Mouse (Mus musculus) C2C12 (cell line): ENCODE results near the gene Ly75. TPM values are rescaled to one million over a fixed set of nuclear protein-coding genes. Genes with fewer than 3 reads are reported as not detected.

Experiments used
- H3K27me3 ChIP-seq: one replicate; pipeline ENCODE4 v1.6.1; 2011; ENCODE audit not compliant: control insufficient read depth, insufficient read depth, insufficient read length
- H3K36me3 ChIP-seq: one replicate; pipeline ENCODE4 v1.6.1; 2011; ENCODE audit not compliant: control insufficient read depth, insufficient read depth
- H3K4me3 ChIP-seq: one replicate; pipeline ENCODE4 v1.5.1; 2011; ENCODE audit warnings: mild to moderate bottlenecking, control low read depth; ENCODE audit not compliant: poor library complexity, insufficient read depth, severe bottlenecking
- H3K79me2 ChIP-seq: one replicate; pipeline ENCODE4 v1.6.1; 2011; ENCODE audit not compliant: control insufficient read depth, insufficient read depth
- H3K79me3 ChIP-seq: one replicate; pipeline ENCODE4 v1.6.1; 2011; ENCODE audit warnings: low read depth, control low read depth
- H3ac ChIP-seq: one replicate; pipeline ENCODE3; 2011; ENCODE audit warnings: low read depth; ENCODE audit not compliant: control insufficient read depth, insufficient read length
- CEBPB ChIP-seq: IDR thresholded peaks from one replicate; pipeline ENCODE4 v1.6.1; 2011; ENCODE audit warnings: low read depth, mild to moderate bottlenecking, control low read depth, moderate library complexity
- CTCF ChIP-seq: IDR thresholded peaks from one replicate; pipeline ENCODE4 v1.5.1; 2011; ENCODE audit not compliant: control insufficient read depth, insufficient read depth, insufficient read length
- FOSL1 ChIP-seq: IDR thresholded peaks from one replicate; pipeline ENCODE4 v1.8.0; 2011; ENCODE audit warnings: mild to moderate bottlenecking, low read length; ENCODE audit not compliant: poor library complexity, insufficient read depth, severe bottlenecking
- MAX ChIP-seq: IDR thresholded peaks from one replicate; pipeline ENCODE4 v1.6.1; 2011; ENCODE audit warnings: mild to moderate bottlenecking, control low read depth
- MYOD1 ChIP-seq: IDR thresholded peaks from one replicate; pipeline ENCODE4 v1.6.1; 2011; ENCODE audit warnings: low read depth; ENCODE audit not compliant: control insufficient read depth, insufficient read length
- MYOG ChIP-seq: IDR thresholded peaks from one replicate; pipeline ENCODE4 v1.6.1; 2011; ENCODE audit not compliant: control insufficient read depth, insufficient read length; ENCODE audit errors: extremely low read depth
- USF1 ChIP-seq: IDR thresholded peaks from one replicate; pipeline ENCODE4 v1.6.1; 2011; ENCODE audit warnings: low read depth, mild to moderate bottlenecking, control low read depth, moderate library complexity
- polyA plus RNA-seq: library from polyadenylated mRNA; unstranded; fragments of >200 nt; fragmentation: generic; extraction: Trizol; gene quantifications from one replicate; pipeline ENCODE4 v1.2.1, GENCODE M21; 2012; ENCODE audit warnings: missing spikeins

Gene Ly75
- polyA plus RNA-seq, 1 experiment: 8.7 TPM

- Histone ChIP-seq H3ac (no peak overlapping the region), H3K79me3 (no peaks in the 10 kb centered on the region), H3K79me2 (no peaks in the 10 kb centered on the region), H3K27me3 (no peaks in the 10 kb centered on the region), H3K36me3 (no peaks in the 10 kb centered on the region), H3K4me3 (no peak overlapping the region)
- TF ChIP-seq FOSL1 (no peak), MYOG (no peak), USF1 (no peak), MAX (no peak), MYOD1 (no peak)
Observed at GRCm38 (mm10) chr2:60283751-60284466, 99.2 kb downstream of the Ly75 start.

- H3K4me3 ChIP-seq: no peak overlapping the region
- no peak overlapping the region for H3ac ChIP-seq
- no peaks in the 10 kb centered on the region for H3K79me3 ChIP-seq
- no peaks in the 10 kb centered on the region for H3K36me3 ChIP-seq
- H3K79me2 ChIP-seq: no peaks in the 10 kb centered on the region
- TF ChIP-seq CTCF (no peak), USF1 (no peak), FOSL1 (no peak), CEBPB (no peak), MYOG (no peak), MYOD1 (no peak), MAX (no peak)
- no peaks in the 10 kb centered on the region for H3K27me3 ChIP-seq
Observed at GRCm38 (mm10) chr2:60283208-60283750, 99.8 kb downstream of the Ly75 start.

- H3K4me3 ChIP-seq: no peak overlapping the region
Observed at GRCm38 (mm10) chr2:60282625-60283024, 100.5 kb downstream of the Ly75 start.

DNA sequence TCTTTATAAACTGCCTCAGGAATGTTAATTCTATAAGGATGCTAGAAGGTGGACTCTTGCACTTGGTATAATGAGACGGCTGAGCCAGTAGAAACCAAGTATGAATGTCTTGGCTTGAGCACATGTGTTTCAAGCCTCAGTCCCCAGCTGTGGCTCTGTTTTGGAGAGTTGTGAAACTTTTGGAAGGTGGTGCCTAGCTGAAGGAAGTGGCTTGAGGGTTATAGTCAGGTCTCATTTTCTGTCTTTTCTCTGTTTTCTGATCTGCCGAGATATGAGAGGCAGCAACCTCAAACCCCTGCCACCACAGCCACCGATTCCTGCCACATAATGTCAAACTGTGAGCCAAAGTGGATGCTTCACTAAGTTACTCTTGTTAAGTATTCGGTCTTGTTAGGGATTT, 104.5 kb downstream of the Ly75 start:
- TF ChIP-seq USF1: no peak
- no peak for TF ChIP-seq CTCF
- TF ChIP-seq CEBPB: no peak
- no peak for TF ChIP-seq MAX
- no peak for TF ChIP-seq MYOD1
- no peak for TF ChIP-seq FOSL1
- Histone ChIP-seq H3K4me3 (no peak overlapping the region), H3K36me3 (no peaks in the 10 kb centered on the region), H3ac (no peak overlapping the region), H3K79me3 (no peaks in the 10 kb centered on the region), H3K27me3 (no peaks in the 10 kb centered on the region), H3K79me2 (no peaks in the 10 kb centered on the region)

More at GRCm38 (mm10) chr2:60282625-60283024, 100.5 kb downstream of the Ly75 start:
- H3K79me3 ChIP-seq: no peaks in the 10 kb centered on the region
- H3ac ChIP-seq: no peak overlapping the region
- TF ChIP-seq FOSL1 (no peak), MYOD1 (no peak), MYOG (no peak), CEBPB (no peak), CTCF (no peak)
- no peaks in the 10 kb centered on the region for H3K27me3 ChIP-seq
- H3K79me2 ChIP-seq: no peaks in the 10 kb centered on the region
- no peaks in the 10 kb centered on the region for H3K36me3 ChIP-seq

- no peaks in the 10 kb centered on the region for H3K36me3 ChIP-seq
- H3K27me3 ChIP-seq: no peaks in the 10 kb centered on the region
- H3K79me3 ChIP-seq: no peaks in the 10 kb centered on the region
- no peak overlapping the region for H3K4me3 ChIP-seq
- H3ac ChIP-seq: no peak overlapping the region
- TF ChIP-seq FOSL1 (no peak), MYOD1 (no peak), MYOG (no peak), CEBPB (no peak)
- no peaks in the 10 kb centered on the region for H3K79me2 ChIP-seq
Observed at GRCm38 (mm10) chr2:60269856-60270479, 113.1 kb downstream of the Ly75 start.

DNA sequence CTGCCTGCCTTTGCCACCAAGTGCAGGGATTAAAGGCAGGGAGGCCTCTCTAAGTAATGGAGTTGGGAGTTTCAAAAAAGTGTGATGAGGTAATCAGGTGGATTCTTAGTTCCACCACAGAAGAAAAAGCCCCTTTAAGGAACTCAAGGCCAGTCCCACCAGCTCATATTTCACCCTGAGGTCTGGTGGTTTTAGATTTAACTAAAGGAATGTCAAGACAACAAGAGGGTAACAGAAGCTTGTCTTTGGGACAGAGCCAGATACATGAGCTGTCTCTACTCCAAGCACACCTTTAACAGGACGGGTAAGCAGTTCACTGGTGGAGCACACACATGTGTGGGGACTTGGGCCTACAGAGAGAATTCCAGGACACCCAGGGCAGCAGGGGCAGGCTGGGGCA, 115.5 kb downstream of the Ly75 start:
- no peak overlapping the region for H3K4me3 ChIP-seq
- no peaks in the 10 kb centered on the region for H3K27me3 ChIP-seq
- TF ChIP-seq MAX: no peak

More for the DNA sequence above, 115.5 kb downstream of the Ly75 start:
- Histone ChIP-seq H3K79me3 (no peaks in the 10 kb centered on the region), H3K79me2 (no peaks in the 10 kb centered on the region), H3ac (no peak overlapping the region), H3K36me3 (no peaks in the 10 kb centered on the region)
